Mouse (Mus musculus): ENCODE measurements around the gene Pla2g2d.
"Not testable (repeated sequence)": the region's sequence is repeated elsewhere in the genome, so short reads cannot be mapped to it uniquely, and the experiment has no call there.

The Pla2g2d gene

DNA sequence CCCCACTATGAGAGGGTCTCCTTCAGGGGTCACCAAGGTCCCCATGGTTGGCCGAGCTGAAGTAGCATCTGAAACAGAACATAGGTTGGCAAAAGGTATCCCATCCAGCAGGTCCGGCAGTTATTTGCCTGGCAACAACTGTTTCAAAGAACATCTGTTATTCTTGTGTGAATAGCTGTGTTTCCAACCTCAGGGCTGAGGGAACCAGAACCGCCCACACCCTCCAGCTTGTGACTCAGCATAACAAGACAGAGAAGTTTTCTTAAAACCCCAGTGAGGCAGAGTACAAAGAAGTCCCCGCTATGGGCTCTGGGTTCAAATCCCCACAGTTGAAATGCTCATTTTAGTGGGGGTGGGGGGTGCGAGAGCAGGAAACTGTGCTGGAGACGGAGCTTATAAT, 6.6 kb downstream of the Pla2g2d start:
- DNase-seq (ENCODE audit: low spot score in 2 of 2), result no peak

DNA sequence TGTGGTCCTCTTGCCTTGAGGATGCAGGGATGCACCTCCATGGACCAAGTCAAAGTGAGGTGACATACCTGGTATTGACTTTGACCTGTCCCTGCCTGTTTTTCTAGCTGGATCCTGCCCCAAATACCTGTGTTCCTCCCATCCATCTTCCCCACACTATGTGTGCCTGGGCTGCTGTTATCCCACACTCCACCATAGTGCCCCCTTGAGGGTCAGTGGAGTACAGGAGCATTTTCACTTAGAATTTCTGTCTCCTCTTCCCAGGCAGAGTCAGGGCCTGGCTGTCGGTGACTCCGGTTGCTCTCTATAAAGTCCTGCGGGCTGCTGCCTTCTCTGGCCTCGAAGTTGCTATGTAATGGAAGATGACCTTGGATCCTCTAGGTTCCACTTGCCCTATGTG, 10.2 kb downstream of the Pla2g2d start:
- DNase-seq (ENCODE audit: low spot score in 2 of 2), result no peak

DNA sequence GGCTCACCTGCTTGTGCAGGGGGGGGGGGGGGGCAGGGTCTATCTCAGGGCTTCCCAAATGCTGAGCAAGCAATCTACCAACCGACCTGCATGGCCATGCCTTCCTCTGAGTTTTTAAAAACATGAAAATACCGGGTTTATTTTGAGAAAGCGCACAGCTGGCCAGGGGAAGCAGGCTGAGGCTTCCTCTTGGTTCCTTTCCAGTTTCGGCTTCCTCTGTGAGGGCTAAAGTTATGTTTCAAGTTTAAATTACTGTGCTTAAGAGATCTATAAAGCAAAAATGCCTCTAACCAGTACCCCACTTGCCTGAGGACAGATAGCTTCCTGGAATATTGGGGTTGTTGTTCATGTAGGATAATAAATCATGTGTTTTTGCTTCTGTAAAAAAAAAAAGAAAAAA, 10.6 kb downstream of the Pla2g2d start:
- no peak for DNase-seq (ENCODE audit: low spot score in 2 of 2)

DNA sequence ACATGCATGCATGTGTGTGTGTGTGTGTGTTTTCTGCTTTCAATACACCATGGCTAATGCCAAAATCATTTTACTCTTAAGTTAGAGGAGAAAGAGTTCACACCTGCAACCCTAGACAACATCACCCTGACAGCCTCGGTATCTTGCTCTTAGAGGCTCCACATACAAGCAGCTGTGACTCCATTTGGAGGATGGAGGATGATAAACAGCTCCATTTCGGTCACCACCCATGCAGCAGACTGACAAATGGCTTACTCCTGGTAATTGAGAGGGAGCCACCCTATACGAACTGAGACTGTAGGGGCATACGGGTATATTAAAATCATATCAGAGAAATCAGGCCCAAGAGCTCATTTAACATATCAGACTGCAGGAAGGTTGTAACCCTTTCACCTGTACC, 12.8 kb downstream of the Pla2g2d start:
- DNase-seq (ENCODE audit: low spot score in 2 of 2), result no peak

DNA sequence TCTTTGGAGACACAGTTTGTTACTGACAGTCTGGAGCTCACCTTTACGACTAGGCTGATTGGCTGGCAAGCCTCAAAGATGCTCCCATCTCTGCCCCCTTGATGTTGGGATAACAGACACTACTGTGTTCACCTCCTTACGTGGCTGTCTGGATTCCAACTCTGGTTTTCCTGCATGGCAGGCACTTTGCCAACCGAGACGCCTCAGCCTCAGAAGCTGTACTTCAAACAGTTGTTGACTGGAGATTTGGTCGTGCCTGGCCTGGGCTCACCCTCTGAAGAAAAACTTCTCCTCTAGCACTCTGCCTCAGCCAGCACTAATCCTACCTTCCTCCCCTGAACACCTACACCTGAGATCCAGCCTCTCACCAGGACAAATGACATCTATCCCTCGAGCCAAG, 15.9 kb downstream of the Pla2g2d start:
- no peak for DNase-seq (ENCODE audit: low spot score in 2 of 2)

DNA sequence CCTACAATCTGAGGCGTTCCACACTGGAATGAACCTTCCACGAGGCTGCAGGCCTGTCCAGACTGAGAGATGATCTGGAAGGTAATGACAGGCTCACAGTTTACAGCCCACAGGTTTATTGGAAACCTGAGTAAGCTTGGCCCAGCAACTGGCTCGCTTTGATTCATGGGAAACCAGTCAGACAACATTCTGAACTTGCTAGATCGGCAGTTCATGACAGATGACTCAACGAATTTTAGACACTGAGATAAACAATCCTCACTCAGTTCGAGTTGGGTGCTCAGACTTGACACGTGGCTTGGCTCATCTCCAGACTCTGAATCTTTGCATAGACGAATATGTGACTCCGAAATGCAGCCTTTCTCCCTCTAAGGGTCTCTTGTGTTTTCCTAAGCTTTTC, 17.1 kb downstream of the Pla2g2d start:
- no peak for DNase-seq (ENCODE audit: low spot score in 2 of 2)

DNA sequence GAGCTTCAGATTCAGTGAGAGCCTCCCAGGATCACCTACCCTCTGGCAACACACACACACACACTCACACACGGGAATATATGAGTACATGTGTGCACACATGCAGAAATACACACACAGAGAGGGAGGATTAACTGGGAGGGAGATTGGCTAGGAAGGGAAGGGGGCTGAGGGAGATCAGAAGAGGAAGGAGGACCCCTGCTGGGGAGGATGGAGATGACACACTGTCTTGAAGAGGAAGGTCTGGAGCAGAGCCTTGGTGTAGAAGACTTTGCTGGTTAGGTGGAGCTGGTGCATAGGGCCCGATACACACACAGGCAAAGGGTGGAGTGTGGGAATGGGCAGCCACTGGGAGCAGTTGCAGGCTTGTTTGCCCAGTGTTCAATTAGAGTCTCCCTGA, 17.7 kb downstream of the Pla2g2d start:
- no peak for DNase-seq (ENCODE audit: low spot score in 2 of 2)

DNA sequence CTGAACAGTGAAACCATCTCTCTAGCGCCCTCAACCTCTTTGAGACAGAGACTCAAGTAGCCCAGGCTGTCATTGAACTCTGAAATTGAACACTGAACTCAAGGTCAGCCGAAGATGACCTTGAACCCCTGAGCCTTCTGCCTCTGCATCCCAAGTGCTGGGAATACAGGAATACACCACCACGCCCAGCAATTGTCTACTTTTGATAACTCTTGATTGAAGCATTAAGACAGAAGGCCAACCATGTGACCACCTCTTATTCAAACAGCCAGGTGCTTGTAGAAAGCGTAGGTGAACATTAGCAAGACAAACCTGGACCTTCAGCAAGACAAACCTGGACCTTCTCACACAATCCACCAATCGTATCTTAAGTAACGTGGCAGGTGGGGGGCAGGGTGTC, 18.8 kb downstream of the Pla2g2d start:
- no peak for DNase-seq (ENCODE audit: low spot score in 2 of 2)

DNA sequence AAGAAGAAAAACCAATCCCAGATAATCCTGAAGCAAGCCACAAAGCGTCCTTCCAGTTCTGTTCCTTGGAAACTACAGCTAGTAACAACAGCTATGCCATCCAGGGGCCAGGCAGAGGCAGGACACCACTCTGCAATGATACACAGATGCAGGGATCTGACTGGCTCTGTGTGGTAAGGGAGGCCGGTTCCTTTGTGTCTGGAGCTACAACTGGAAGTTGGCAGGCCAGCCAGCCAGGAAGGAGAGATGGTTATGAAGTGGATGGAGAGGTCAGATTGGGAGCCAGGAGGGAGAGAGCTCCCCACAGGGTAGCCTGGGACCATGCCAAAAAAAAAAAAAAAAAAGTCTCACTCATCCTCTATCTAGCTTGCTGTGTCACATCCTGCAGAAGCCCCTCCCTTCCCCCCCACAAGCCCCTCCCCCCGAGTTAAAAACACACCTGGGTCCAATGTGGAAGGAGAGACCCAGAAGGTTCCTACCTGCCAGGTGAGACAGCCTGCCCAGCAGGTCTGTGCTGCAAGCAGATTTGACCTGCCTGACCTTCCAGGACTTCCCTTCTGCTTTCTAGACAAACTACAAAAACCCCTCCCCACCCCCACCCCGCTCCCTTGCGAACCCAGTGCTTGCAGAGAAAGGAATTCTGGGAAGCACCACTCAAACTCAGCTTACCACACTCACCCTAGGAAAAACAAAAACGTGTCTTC, 21.1 kb downstream of the Pla2g2d start:
- no peak for DNase-seq (ENCODE audit: low spot score in 2 of 2)

DNA sequence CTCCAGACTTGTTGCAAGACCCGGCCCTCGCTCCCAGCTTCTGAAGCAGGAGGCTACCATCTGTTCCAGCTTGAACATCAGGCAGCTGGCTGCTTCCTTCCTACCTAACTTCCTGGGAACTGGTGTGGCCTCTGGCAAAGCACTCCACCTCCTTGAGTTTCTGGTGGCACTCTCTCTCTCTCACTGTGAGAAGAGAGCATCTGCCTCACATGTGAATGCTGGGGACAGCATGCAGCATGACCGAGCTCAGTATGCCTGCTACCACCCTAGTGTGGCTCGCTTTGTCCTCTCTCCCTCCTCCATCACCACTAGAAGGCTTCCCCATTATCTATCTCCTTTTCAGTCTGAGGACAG, 21.7 kb downstream of the Pla2g2d start:
- no peak for DNase-seq (ENCODE audit: low spot score in 2 of 2)

DNA sequence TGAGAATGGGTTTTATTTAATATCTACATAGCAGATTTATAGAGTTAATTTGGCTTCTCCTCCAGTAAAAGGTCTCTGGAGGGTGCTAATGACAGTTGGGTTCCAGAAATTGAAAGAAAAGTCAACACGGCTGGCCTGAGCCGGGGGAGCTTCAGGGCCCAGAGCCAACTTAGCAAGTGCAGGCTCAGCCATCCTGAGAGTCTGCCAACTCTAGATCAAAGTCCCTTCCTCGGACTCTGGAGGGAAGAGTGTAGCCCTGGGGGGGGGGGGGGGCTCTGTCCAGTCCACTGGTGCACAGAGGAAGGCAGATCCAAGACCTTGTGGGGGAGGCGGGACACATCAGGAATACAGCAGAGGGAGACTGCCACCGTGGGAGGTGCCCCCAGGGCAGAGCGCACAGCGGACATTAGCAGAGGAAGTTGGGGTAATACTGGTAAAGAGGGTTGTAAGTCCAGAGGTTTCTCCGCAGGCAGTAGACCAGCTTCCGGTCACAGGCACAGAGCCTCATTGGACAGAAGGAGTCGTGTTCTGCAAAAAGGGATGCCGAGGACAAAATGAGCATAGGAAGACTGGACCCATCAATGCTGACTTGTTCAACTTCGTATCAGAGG, 24.7 kb downstream of the Pla2g2d start:
- no peak for DNase-seq (ENCODE audit: low spot score in 2 of 2)

DNA sequence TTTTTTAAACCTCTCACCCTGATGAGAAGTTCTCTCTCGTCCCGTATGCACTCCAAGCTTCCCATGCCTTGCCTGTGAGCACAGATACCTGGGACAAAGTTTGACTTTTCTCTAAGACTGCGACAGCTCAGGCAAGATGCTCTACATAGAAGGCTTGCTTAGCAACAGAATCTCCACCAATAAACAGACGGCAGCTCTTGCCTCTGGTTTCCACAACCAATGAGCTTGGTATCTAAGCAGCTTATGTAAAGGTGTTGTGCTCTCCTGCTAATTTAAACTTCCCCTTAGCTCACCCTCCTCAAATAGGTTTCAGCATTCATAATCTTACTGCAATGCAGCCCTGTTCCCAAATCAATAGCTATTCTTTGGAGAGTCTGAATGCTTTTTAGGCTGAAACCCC, 26.1 kb downstream of the Pla2g2d start:
- DNase-seq (ENCODE audit: low spot score in 2 of 2), result no peak

DNA sequence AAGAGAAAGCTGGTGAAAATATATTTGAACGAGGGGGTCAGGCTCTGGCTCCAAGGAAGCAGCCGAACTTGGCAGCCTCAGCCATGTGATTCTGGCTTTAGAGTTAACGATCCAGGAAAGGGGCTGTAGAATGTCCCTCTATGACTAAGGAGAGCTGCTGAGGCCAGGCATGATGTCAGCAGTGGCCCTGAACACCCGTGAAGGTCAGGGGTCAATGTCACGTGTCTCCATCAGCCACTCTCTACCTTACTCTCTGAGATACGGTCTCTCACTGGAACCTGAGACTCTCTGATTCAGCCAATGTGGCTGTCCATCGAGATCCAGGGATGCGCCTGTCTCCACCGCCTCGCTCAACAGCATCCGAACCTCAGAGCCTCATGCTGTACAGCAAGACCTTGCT, 27.4 kb downstream of the Pla2g2d start:
- no peak for DNase-seq (ENCODE audit: low spot score in 2 of 2)

DNA sequence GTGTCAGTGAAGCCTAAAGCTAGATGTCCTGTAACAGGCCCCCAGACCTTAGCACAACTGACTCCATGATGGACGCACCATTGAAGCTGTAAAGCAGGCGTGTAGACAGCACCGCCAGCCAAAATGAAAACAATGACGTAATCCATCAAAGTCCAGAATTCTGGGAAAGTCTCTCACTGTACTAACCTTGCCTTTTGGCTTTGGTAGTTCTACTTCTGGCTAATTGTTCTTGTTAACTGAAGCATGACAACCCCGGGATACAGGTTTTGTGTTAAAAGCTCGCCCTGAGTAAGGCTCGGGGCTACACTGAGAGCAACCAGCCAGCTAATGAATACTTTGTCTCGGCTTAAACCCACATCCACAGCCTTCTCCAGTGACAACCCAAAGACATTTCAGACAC, 29.7 kb downstream of the Pla2g2d start:
- DNase-seq (ENCODE audit: low spot score in 2 of 2), result no peak

DNA sequence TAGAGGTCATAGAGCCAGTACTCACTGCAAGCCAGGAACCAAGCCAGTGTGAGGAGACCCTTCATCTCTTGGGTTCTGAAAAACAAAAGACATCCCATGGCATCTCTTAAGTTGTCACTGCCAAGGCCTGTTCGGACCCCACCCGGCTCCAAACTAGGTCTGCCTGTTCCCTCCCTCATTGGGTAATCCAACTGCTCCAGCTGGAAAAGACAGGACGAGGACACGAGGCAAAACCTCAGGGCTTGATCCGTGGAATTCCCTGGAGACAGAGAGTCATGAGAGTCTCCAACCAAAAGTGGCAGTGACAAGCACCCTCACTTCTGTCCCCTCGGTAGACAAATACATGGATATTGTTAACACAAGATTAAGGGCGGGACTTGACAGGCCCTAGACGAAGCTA, 30.6 kb downstream of the Pla2g2d start:
- DNase-seq (ENCODE audit: low spot score in 2 of 2), result no peak

DNA sequence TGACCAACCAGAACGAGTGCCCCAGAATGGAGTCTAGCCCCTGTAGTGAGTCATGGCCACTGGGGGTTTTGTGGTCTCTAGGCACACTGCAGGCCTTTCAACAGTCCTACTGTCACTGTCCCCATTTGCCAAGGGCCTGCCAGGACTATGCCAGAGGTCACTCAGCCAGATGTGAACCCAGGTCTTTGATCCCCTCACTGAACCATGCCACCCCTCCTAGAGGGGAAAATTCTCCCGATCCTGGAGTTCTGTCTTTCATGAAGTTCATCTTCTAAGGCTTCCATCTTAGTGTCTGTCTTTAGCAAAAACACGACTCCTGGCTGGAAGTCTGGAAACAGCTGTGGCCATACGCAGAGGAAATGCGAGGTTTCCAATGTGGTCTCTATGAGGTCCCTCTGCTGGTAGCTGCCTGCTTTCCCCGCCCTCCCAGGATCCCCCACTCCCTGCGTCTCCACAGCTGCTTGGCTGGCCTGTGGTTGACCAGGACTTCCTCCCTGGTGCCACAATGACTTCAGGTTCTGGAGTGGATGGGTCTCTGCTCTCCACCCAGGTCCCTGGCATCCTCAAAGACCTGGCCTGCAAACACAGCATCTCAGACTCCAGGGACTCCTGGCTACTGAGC, 31.5 kb downstream of the Pla2g2d start:
- no peak for DNase-seq (ENCODE audit: low spot score in 2 of 2)

DNA sequence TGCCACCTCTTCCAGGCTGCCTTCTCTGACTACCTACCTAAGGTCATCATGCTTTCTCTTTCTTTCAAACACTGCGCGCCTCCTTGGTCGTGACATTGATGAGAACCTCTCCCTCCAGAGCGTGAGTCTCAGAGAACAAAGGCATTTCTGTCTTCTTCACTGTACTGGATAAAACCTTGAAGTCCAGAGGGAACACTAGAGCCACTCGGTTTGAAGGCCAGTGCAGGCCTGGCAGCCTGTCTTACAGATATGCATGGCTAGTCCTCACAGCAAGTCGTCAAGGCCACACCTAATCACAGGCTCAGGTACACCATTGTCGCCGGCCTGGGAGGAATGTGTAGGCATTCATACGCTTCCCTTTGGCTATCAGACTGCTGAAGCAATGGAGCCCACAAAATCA, 40.6 kb downstream of the Pla2g2d start:
- DNase-seq (ENCODE audit: low spot score in 2 of 2), result no peak

DNA sequence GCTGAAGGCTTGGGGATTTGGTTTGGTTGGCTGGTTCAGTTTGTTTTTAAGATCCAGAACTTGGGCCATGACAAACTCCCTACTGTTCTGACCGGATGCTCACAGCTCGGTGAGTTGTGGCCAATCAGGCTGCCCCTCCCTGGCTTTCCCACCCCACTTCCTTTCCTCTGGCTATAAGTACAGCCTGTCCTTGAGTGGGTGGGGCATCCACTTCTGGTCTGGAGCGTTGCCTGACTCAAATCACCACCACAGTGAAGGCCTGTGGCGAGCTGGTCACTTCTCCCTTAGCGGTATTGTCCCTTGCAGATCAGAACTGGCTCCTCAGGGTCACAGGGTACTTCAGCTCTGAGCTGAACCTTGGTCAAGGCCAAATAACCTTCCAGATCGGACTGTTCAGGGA, 42.2 kb downstream of the Pla2g2d start:
- no peak for DNase-seq (ENCODE audit: low spot score in 2 of 2)

DNA sequence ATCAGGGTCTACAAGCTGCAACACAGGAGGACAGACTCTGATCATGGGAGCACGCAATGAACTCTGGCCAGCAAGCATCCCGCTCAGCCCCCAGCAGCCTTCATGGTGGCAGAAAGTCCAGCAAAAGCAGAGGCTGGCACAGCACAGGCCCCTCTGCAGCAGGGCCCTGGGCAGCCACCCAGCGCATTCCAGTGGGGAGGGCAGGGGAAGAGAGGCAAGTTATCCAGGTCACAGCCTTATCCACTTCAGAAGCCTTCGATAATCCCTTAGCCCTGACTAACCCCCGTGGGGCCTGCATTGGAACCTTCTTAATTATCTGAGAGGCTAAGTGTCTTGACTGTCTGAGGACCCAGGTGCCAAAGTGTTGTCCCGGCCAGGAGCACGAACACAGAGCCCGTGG, 43.6 kb downstream of the Pla2g2d start:
- peak in 1 of 2 experiments; percentile 43 for DNase-seq (ENCODE audit: low spot score in 2 of 2)

DNA sequence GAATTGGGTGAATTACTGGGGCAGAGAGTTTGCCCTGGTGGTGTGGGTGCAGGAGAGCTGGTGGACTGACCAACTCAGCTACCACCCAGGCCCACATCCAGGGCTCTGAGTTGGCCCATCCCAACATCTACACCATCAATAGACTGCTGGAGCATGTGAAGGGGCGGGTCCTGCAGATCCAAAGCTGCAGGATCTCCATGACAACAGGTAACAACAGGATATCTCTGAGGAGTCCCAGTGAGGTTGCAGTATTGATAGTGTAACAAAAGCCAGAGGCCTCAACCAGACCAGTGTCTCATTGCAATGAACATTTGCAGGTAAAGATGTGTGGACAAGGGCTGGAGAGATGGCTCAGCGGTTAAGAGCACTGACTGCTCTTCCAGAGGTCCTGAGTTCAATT, 45.5 kb downstream of the Pla2g2d start:
- no peak for DNase-seq (ENCODE audit: low spot score in 2 of 2)

DNA sequence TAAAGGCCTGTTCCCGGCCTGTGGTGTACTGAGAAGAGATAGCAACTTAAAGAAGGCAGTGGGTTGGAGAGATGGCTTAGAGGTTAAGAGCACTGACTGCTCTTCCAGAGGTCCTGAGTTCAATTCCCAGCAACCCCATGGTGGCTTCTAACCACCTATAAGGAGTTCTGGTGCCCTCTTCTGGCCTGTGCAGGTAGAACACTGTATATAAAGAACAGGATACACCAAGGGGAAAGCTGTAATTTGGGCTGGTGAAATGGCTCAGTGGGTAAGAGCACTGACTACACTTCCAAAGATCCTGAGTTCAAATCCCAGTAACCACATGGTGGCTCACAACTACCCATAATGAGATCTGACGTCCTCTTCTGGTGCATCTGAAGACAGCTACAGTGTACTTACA, 48.6 kb downstream of the Pla2g2d start:
- DNase-seq (ENCODE audit: low spot score in 2 of 2), result not testable (repeated sequence)

DNA sequence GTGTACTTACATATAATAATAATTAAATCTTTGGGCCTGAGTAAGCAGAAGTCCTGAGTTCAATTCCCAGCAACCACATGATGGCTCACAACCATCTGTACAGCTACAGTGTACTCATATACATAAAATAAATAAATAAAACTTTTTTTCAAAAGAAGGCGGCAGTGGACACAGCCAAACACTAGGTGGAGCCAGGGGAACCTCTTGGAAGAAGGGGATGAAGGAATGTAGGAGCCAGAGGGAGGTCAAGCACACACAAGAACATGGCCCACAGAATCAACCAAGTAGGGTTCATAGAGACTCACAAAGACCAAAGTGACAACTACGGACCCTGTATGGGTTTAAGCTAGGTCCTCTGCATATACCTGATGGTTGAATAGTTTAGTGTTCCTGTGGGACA, 49.1 kb downstream of the Pla2g2d start:
- DNase-seq (ENCODE audit: low spot score in 2 of 2), result no peak

DNA sequence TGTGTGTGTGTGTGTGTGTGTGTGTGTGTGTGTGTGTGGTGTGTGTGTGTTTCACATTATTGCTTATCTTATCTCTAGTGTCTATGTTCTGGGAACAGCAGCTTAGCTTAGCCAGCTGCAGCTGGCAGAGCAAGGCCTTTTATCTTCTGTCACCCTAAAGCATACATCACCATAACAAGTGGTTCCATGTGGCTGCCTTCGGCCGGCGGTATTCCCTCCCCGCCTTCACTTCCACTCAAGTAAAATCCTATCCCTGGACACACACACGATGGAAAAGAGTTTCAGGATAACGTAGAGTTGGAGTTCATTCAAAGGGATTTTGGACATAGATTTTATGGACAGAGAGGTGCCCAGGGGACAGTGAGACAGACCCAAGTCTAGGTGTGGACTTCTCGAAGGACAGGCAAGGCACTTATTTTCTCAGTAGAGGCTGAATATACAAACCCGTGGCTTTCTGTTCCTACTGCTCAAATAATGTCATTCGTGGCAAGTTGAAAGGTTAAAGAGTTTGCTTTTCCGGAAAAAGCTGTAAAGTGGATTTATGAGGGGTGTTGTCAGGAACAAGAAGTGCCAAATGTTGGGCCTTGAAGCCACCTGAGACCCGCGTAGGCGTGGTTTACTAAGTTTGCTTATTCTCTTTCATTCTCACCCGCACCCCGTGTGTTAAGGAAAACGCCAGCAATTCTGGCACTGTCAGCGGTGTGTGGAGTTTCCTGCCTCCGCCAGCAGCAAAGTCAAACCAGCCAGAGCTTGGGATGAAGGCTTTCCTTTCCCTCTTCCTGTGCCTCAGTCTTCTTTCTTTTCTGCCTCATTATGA, 50.4 kb downstream of the Pla2g2d start:
- DNase-seq (ENCODE audit: low spot score in 2 of 2), result no peak

All from urinary bladder, postnatal 4 days (tissue).